Mouse (Mus musculus): ENCODE data around the gene Itk. TPM values are rescaled to one million over a fixed set of nuclear protein-coding genes. Genes with fewer than 3 reads are reported as not detected.

Gene Itk
- polyA plus RNA-seq, 1 experiment from 2014 or later = 0.33 TPM

DNA sequence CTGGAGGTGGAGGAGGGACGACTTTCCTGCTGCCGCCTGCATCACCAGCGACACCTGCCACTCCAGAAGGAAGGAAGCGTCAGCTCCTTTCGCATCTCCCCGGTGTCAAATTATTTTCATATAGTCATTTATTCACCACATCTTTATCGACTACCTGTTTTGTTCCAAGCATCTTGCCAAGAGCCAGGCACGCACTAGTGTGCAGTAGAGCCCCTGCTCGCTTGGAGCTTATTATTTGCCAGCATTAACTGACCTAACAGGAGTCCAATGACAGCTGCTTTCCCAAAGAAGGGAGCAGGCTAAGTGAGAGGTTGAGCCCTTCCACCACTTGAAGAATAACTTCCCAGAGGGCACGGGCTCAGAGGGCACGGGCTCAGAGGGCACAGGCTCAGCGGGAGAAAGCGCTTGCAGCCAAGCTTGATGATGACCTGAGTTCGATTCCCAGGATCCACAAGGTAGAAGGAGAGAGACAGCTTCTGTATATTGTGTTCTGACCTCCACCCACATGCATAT is 76.7 kb downstream of the Itk start, which contains the start of gene Cyfip2:
TSS of gene Cyfip2 (minus strand) at position 337 of the 513 bp plus-strand sequence.
- WGBS = 4% methylated on average over 14 of the region's 14 CpGs
- H3K4me1 ChIP-seq (replicated peaks; ENCODE audit: control insufficient read depth, insufficient read depth, low read length) = peaks cover 17% of the 10 kb centered on the region; the same call in 1 of the 2 replicates
- no peaks in the 10 kb centered on the region for H3K36me3 ChIP-seq (ENCODE audit: control insufficient read depth, insufficient read depth, low read length)
- H3K9me3 ChIP-seq (ENCODE audit: control insufficient read depth, low read length) = no peaks in the 10 kb centered on the region
- peak within 1 kb of the TSS; percentile 99 for H3K4me2 ChIP-seq (ENCODE audit: low read depth, low read length)
- peak; percentile 5; the same call in 1 of the 2 replicates for ATAC-seq (ENCODE audit: low read depth)
- H3K4me3 ChIP-seq (ENCODE audit: low read length) = peak within 1 kb of the TSS; percentile 77
- H3K27ac ChIP-seq (ENCODE audit: low read length) = 0 out of 2 replicates have a peak within 1 kb of the TSS, but pooled peaks have one; percentile 20
- H3K9ac ChIP-seq (ENCODE audit: low read length) = peak within 1 kb of the TSS; percentile 77
- H3K27me3 ChIP-seq (ENCODE audit: control insufficient read depth, insufficient read depth, low read depth, low read length) = peaks cover 8% of the 10 kb centered on the region; the same call in 1 of the 2 replicates

GRCm38 (mm10) chr11:46311703-46312522 is 77.4 kb downstream of the Itk start:
- Histone ChIP-seq H3K9ac (ENCODE audit: low read length) (peak overlapping the region; percentile 77), H3K36me3 (ENCODE audit: control insufficient read depth, insufficient read depth, low read length) (no peaks in the 10 kb centered on the region)

GRCm38 (mm10) chr11:46311181-46311702 is 78.1 kb downstream of the Itk start:
- Histone ChIP-seq H3K27ac (ENCODE audit: low read length) (no peak overlapping the region), H3K27me3 (ENCODE audit: control insufficient read depth, insufficient read depth, low read depth, low read length) (peaks cover 8% of the 10 kb centered on the region; the same call in 1 of the 2 replicates)
- no peak; the same call in 1 of the 2 replicates for ATAC-seq (ENCODE audit: low read depth)

More at GRCm38 (mm10) chr11:46311703-46312522, 77.4 kb downstream of the Itk start:
- Histone ChIP-seq H3K4me1 (replicated peaks; ENCODE audit: control insufficient read depth, insufficient read depth, low read length) (peaks cover 17% of the 10 kb centered on the region; the same call in 1 of the 2 replicates), H3K27ac (ENCODE audit: low read length) (0 out of 2 replicates have a peak overlapping the region, but pooled peaks have one; percentile 20), H3K4me3 (ENCODE audit: low read length) (peak overlapping the region; percentile 77), H3K9me3 (ENCODE audit: control insufficient read depth, low read length) (no peaks in the 10 kb centered on the region), H3K4me2 (ENCODE audit: low read depth, low read length) (peak overlapping the region; percentile 99), H3K27me3 (ENCODE audit: control insufficient read depth, insufficient read depth, low read depth, low read length) (peaks cover 8% of the 10 kb centered on the region; the same call in 1 of the 2 replicates)
- under 1% methylated on average over 49 of the region's 71 CpGs for WGBS
- peak; percentile 84 for ATAC-seq (ENCODE audit: low read depth)

GRCm38 (mm10) chr11:46310647-46311063 is 78.7 kb downstream of the Itk start:
- Histone ChIP-seq H3K9ac (ENCODE audit: low read length) (no peak overlapping the region), H3K27me3 (ENCODE audit: control insufficient read depth, insufficient read depth, low read depth, low read length) (peaks cover 8% of the 10 kb centered on the region; the same call in 1 of the 2 replicates), H3K4me1 (replicated peaks; ENCODE audit: control insufficient read depth, insufficient read depth, low read length) (peaks cover 17% of the 10 kb centered on the region; the same call in 1 of the 2 replicates), H3K27ac (ENCODE audit: low read length) (no peak overlapping the region), H3K4me2 (ENCODE audit: low read depth, low read length) (0 out of 2 replicates have a peak overlapping the region, but pooled peaks have one; percentile 99), H3K4me3 (ENCODE audit: low read length) (no peak overlapping the region), H3K9me3 (ENCODE audit: control insufficient read depth, low read length) (no peaks in the 10 kb centered on the region), H3K36me3 (ENCODE audit: control insufficient read depth, insufficient read depth, low read length) (no peaks in the 10 kb centered on the region)
- no peak for ATAC-seq (ENCODE audit: low read depth)
- WGBS = 68% methylated on average over 5 of the region's 5 CpGs

More at GRCm38 (mm10) chr11:46311181-46311702, 78.1 kb downstream of the Itk start:
- peak overlapping the region; percentile 99 for H3K4me2 ChIP-seq (ENCODE audit: low read depth, low read length)
- H3K4me1 ChIP-seq (replicated peaks; ENCODE audit: control insufficient read depth, insufficient read depth, low read length) = peaks cover 17% of the 10 kb centered on the region; the same call in 1 of the 2 replicates
- H3K4me3 ChIP-seq (ENCODE audit: low read length) = peak overlapping the region; percentile 77
- no peaks in the 10 kb centered on the region for H3K9me3 ChIP-seq (ENCODE audit: control insufficient read depth, low read length)
- H3K9ac ChIP-seq (ENCODE audit: low read length) = peak overlapping the region; percentile 77
- 13% methylated on average over 14 of the region's 14 CpGs for WGBS
- H3K36me3 ChIP-seq (ENCODE audit: control insufficient read depth, insufficient read depth, low read length) = no peaks in the 10 kb centered on the region

DNA sequence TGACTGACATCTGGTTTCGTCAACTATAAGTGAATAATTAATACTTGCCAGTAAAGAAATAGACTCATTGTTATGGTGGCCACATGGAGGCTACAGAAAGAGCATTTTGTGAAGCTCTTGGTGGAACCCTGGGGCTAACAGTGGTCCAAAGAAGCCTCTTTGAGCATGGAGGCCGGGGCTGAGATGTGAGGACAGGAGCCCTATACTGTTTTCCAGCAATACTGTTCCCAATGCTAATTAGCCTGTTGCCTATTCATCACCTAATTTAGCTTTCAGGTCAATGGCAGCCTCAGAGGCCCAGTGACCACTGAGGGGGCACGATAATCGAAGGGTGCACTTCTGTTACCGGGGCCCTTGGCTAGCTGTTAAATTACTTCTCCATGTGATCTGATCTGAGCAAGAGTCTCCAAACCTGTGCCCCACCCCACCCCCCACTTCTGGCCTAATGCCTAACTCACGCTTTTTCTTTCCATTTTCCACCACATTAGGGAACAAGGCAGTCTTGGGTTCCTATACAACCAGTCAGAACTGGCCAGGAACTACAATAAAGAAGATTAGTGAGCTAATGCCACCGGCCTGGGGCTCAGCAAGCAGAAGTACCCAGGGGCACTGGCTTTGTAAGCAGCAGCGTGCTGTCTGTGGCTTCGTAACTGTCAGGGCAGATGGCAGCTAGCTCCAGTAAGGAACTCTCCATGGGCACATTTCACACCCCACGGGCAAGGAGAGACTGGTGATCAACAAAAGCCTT is 79.3 kb downstream of the Itk start:
- Histone ChIP-seq H3K9me3 (ENCODE audit: control insufficient read depth, low read length) (no peaks in the 10 kb centered on the region), H3K9ac (ENCODE audit: low read length) (no peak overlapping the region), H3K27me3 (ENCODE audit: control insufficient read depth, insufficient read depth, low read depth, low read length) (peaks cover 8% of the 10 kb centered on the region; the same call in 1 of the 2 replicates), H3K27ac (ENCODE audit: low read length) (no peak overlapping the region), H3K4me3 (ENCODE audit: low read length) (no peak overlapping the region), H3K36me3 (ENCODE audit: control insufficient read depth, insufficient read depth, low read length) (no peaks in the 10 kb centered on the region), H3K4me1 (replicated peaks; ENCODE audit: control insufficient read depth, insufficient read depth, low read length) (peaks cover 17% of the 10 kb centered on the region; the same call in 1 of the 2 replicates), H3K4me2 (ENCODE audit: low read depth, low read length) (no peak overlapping the region)
- ATAC-seq (ENCODE audit: low read depth) = no peak
- 78% methylated on average over 10 of the region's 10 CpGs for WGBS

DNA sequence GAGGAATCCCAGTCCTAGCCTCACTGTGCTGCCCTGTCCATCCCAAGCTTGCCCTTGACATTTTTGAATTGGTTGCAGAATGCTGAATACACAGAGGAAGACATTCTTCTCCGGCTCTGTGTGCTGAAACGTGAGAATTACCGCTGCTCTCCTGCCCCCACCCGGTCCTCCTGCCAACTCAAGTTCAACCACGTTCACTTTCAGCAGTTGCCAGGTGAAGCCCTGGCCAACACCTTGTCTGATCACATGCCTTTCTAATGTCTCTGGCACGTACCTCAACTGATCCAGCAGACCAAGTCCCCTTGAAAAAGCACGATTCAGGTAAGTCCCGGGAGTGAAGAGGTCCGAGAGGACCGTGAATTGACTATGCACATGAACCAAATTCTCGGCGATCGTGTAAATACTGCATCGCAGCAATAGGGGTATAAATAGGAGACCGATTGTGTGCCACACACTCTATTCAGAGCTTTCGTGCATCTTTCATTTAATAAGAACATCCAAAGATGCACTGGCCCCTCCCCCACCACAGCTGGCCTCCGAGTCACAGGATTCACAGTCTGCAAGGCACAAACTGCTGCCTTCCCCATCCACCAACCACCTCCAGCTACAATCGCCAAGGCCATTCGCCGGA is 80.1 kb downstream of the Itk start:
- WGBS = 67% methylated on average over 20 of the region's 20 CpGs
- ATAC-seq (ENCODE audit: low read depth) = peak; percentile 45

DNA sequence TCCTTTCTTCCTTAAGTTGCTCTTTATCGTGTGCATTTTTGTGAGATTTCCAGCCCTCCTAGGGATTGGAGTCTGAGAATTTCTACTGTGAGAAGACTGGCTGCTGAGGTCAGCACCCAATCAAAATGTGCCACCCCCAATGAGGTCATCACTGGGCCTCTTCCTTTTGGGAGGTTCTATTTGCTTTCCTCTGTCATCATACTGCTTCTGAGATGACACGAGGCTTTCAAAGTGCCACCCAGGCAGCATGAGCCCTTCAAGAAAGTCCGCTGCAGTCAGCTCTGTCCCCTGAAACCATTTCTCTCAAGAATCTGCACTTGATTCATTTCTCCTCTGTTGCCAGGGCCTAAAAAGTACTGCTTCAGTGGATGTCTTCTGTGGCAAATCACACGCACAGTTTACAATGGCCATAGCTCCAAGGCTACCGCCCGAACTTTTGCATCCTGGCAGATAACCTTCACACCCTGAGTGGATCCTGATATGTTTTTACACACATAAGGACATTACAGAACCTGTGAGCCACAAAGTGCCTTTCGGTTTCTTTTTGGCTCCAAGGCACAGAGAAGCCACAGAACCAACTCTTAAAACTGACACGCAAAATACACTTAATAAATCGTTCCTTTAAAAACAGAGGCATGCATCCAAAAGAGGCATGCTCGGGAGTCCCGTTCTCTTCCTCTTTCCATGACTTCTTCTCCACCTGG is 80.9 kb downstream of the Itk start:
- H3K36me3 ChIP-seq (ENCODE audit: control insufficient read depth, insufficient read depth, low read length) = no peaks in the 10 kb centered on the region
- H3K27ac ChIP-seq (ENCODE audit: low read length) = no peak overlapping the region
- WGBS = 66% methylated on average over 11 of the region's 11 CpGs
- no peak overlapping the region for H3K4me2 ChIP-seq (ENCODE audit: low read depth, low read length)
- ATAC-seq (ENCODE audit: low read depth) = no peak
- H3K9me3 ChIP-seq (ENCODE audit: control insufficient read depth, low read length) = no peaks in the 10 kb centered on the region
- H3K9ac ChIP-seq (ENCODE audit: low read length) = no peak overlapping the region
- H3K4me1 ChIP-seq (replicated peaks; ENCODE audit: control insufficient read depth, insufficient read depth, low read length) = peaks cover 10% of the 10 kb centered on the region; the same call in 1 of the 2 replicates
- H3K4me3 ChIP-seq (ENCODE audit: low read length) = no peak overlapping the region
- peaks cover 8% of the 10 kb centered on the region; the same call in 1 of the 2 replicates for H3K27me3 ChIP-seq (ENCODE audit: control insufficient read depth, insufficient read depth, low read depth, low read length)

More for the DNA sequence above, 80.1 kb downstream of the Itk start:
- Histone ChIP-seq H3K9me3 (ENCODE audit: control insufficient read depth, low read length) (no peaks in the 10 kb centered on the region), H3K4me2 (ENCODE audit: low read depth, low read length) (no peak overlapping the region), H3K27ac (ENCODE audit: low read length) (no peak overlapping the region), H3K4me1 (replicated peaks; ENCODE audit: control insufficient read depth, insufficient read depth, low read length) (peaks cover 12% of the 10 kb centered on the region; the same call in 1 of the 2 replicates), H3K9ac (ENCODE audit: low read length) (no peak overlapping the region), H3K36me3 (ENCODE audit: control insufficient read depth, insufficient read depth, low read length) (no peaks in the 10 kb centered on the region), H3K4me3 (ENCODE audit: low read length) (no peak overlapping the region), H3K27me3 (ENCODE audit: control insufficient read depth, insufficient read depth, low read depth, low read length) (peaks cover 8% of the 10 kb centered on the region; the same call in 1 of the 2 replicates)

DNA sequence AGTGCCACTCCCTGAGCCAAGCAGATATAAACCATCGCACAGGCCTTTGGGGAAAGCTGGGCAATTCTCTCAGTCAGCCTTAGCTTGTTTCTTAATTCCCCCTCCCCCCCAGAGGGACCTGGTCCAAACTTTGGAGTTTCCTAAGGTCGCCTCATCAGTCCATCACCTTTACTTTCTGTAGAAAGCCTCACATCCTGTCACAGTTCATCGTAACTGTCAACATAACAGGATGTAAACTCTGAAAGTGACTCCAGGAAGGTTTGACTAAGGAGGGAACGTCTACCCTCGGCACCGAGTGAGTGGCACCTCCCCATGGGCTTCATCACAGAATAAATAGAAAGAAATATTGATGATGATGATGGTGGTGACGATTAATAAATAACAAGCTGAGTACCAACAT is 81.5 kb downstream of the Itk start:
- Histone ChIP-seq H3K9ac (ENCODE audit: low read length) (no peak overlapping the region), H3K9me3 (ENCODE audit: control insufficient read depth, low read length) (no peaks in the 10 kb centered on the region), H3K27ac (ENCODE audit: low read length) (no peak overlapping the region), H3K4me1 (replicated peaks; ENCODE audit: control insufficient read depth, insufficient read depth, low read length) (peaks cover 9% of the 10 kb centered on the region; the same call in 1 of the 2 replicates), H3K4me3 (ENCODE audit: low read length) (no peak overlapping the region), H3K27me3 (ENCODE audit: control insufficient read depth, insufficient read depth, low read depth, low read length) (peaks cover 8% of the 10 kb centered on the region; the same call in 1 of the 2 replicates), H3K36me3 (ENCODE audit: control insufficient read depth, insufficient read depth, low read length) (no peaks in the 10 kb centered on the region), H3K4me2 (ENCODE audit: low read depth, low read length) (no peak overlapping the region)
- ATAC-seq (ENCODE audit: low read depth) = no peak
- WGBS = 79% methylated on average over 7 of the region's 7 CpGs

Data from lung, embryonic 16.5 days (tissue).